Mouse (Mus musculus) neural tube, embryonic 12.5 days (tissue): ENCODE results near the gene P4ha3. TPM values are rescaled to one million over a fixed set of nuclear protein-coding genes. Genes with fewer than 3 reads are reported as not detected.

Experiments used
- ATAC-seq: fragments of 200-750 bp; cut with Nextera tagmentation; 2 replicates; pipeline ENCODE4 v1.8.0; 2017; ENCODE audit warnings: low read depth, mild to moderate bottlenecking, moderate TSS enrichment, moderate library complexity; ENCODE audit not compliant: low FRiP score
- H3K27ac ChIP-seq: fragments of 300-500 bp; sonication (generic); 2 replicates; pipeline ENCODE4 v1.5.1; 2016
- H3K27me3 ChIP-seq: fragments of 300-500 bp; sonication (generic); replicated peaks from 2 replicates; pipeline ENCODE4 v1.6.1; 2016; ENCODE audit warnings: mild to moderate bottlenecking
- H3K36me3 ChIP-seq: fragments of 300-500 bp; sonication (generic); 2 replicates; pipeline ENCODE4 v1.6.1; 2016; ENCODE audit warnings: mild to moderate bottlenecking
- H3K4me1 ChIP-seq: fragments of 300-500 bp; sonication (generic); 2 replicates; pipeline ENCODE4 v1.6.1; 2016
- H3K4me2 ChIP-seq: fragments of 300-500 bp; sonication (generic); replicated peaks from 2 replicates; pipeline ENCODE4 v1.6.1; 2016; ENCODE audit warnings: mild to moderate bottlenecking
- H3K4me3 ChIP-seq: fragments of 300-500 bp; sonication (generic); 2 replicates; pipeline ENCODE4 v1.5.1; 2016
- H3K9ac ChIP-seq: fragments of 300-500 bp; sonication (generic); 2 replicates; pipeline ENCODE4 v1.6.1; 2016; ENCODE audit warnings: mild to moderate bottlenecking
- H3K9me3 ChIP-seq: fragments of 300-500 bp; sonication (generic); 2 replicates; pipeline ENCODE4 v1.6.1; 2016; ENCODE audit warnings: mild to moderate bottlenecking
- WGBS: fragments of 180-500 bp; shearing (Covaris S2); methylation state at CpG from one replicate; pipeline ENCODE4 v1.1.7; 2016; 5-methylcytosine and 5-hydroxymethylcytosine counted together
- polyA plus RNA-seq: library from polyadenylated mRNA; unstranded; fragments of >200 nt; fragmentation: Nextera tagmentation; extraction: Ambion mirVana; gene quantifications from 2 replicates; pipeline ENCODE4 v1.2.1, GENCODE M21; 2016

P4ha3 gene
- polyA plus RNA-seq, 1 experiment from 2014 or later: 5.9 TPM

DNA sequence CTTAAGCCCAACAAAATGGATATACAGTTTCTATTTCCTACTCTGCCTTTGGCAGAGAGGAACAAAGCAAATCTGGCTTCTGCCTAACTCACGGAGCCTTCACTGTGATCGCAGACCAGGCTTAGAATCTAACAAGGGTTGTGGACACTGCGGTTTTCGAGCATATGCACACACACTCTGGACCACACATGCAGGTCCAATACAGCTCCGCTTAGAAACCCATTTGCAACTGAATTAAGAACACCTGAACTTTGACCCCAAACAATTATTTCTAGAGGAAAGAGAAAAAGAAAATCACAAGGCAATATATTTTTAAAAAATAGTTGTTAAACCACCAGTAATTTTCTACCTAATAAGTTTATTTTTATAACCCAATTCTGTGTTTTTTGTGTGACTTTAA is 71.0 kb downstream of the P4ha3 start:
- no peak for ATAC-seq
- no peak overlapping the region for H3K9ac ChIP-seq
- H3K4me3 ChIP-seq: no peak overlapping the region
- no peaks in the 10 kb centered on the region for H3K9me3 ChIP-seq
- H3K36me3 ChIP-seq: peaks cover 9% of the 10 kb centered on the region
- no peak overlapping the region for H3K27ac ChIP-seq
- no peaks in the 10 kb centered on the region for H3K4me1 ChIP-seq
- no peak overlapping the region for H3K4me2 ChIP-seq
- WGBS: 81% methylated on average over 5 of the region's 5 CpGs
- H3K27me3 ChIP-seq: no peaks in the 10 kb centered on the region

DNA sequence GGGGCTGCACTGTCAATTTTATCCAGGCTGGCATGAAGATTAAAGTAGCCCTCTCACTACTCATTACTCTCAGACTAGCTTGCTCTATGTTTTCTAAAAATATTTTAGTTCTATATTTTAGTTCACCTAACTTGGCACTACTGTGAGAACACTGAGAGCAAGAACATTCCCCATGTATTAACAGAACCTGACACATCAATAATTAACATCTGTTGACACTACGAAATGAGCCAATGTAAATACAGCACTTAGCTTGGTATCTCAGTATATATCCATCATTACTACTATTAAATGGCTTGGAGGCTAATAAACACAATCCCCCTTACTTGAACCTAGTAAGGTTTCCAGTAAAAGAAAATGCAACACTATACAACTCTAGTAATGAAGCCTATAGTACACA is 71.4 kb downstream of the P4ha3 start:
- H3K9ac ChIP-seq: no peak overlapping the region
- no peak overlapping the region for H3K4me3 ChIP-seq
- H3K27ac ChIP-seq: no peak overlapping the region
- H3K36me3 ChIP-seq: peaks cover 8% of the 10 kb centered on the region
- 95% methylated on average over 1 of the region's 1 CpGs for WGBS
- H3K4me2 ChIP-seq: no peak overlapping the region
- H3K27me3 ChIP-seq: no peaks in the 10 kb centered on the region
- H3K4me1 ChIP-seq: no peaks in the 10 kb centered on the region
- H3K9me3 ChIP-seq: no peaks in the 10 kb centered on the region
- no peak for ATAC-seq

DNA sequence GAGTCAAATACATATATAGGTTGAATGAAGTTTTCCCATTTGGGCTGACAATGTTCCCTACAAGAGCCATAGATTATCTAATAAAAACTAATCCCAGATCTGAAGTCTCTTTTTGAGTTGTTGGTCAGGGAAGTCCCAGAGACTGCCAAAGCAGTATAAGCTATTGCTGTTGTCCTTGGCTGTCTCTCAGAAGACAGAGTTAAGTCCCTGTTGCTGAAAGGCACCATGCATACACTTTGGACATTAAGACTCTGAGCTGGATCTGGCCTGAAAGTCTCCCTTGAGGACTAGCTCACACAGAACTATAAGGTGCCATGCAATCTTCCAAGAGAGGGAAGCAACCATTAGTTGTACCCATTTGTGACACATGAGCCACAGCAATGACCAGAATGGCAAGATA is 72.5 kb downstream of the P4ha3 start:
- Histone ChIP-seq H3K27ac (no peak overlapping the region), H3K27me3 (no peaks in the 10 kb centered on the region), H3K4me1 (no peaks in the 10 kb centered on the region), H3K9me3 (no peaks in the 10 kb centered on the region), H3K4me2 (no peak overlapping the region), H3K36me3 (peaks cover 6% of the 10 kb centered on the region), H3K9ac (no peak overlapping the region), H3K4me3 (no peak overlapping the region)
- no peak for ATAC-seq

DNA sequence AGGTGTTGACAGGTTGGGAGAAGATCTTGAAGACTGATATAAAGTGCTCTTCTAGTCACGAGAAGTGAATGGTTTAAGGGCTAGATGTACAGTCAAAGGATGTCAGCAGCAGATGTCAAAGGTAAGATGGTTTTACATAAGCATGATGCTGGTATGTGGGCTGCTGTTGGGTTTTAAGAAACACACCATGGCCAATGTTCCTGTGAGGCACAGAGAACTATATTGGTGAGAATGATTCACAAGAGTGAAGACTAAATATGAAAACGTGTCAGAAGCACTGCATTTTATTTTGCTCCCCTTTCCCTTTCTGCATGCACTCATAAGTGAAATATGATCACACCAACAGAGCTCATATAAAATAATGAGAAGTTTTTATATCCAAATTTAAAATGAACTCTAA is 77.8 kb downstream of the P4ha3 start:
- Histone ChIP-seq H3K27ac (no peak overlapping the region), H3K4me2 (no peak overlapping the region), H3K9me3 (no peaks in the 10 kb centered on the region), H3K4me1 (0 out of 2 replicates have a peak, but pooled peaks cover 3% of the 10 kb centered on the region), H3K27me3 (no peaks in the 10 kb centered on the region), H3K9ac (no peak overlapping the region), H3K36me3 (no peaks in the 10 kb centered on the region), H3K4me3 (no peak overlapping the region)
- ATAC-seq: no peak
- WGBS: 87% methylated on average over 2 of the region's 2 CpGs

DNA sequence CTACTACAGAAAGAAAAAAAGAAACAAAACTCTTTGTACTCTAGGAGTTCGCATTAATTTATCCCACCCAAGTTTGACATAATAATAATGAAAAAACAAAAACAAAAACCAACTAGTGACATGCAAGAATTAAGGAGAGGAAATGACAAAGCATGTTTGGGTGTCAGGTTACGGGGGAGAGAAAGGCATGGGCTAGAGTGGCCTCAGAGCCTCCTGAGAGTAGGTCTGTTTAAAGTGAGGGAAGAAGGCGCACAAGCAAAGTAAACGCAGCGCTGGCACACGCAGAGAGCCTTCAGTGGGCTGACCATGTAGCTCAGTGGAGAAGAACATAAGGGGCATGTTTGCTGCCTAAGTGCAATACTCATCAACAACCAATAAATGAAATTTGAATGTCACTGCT is 79.6 kb downstream of the P4ha3 start:
- H3K27me3 ChIP-seq: no peaks in the 10 kb centered on the region
- peaks cover 11% of the 10 kb centered on the region for H3K4me1 ChIP-seq
- WGBS: 59% methylated on average over 6 of the region's 6 CpGs
- H3K36me3 ChIP-seq: no peaks in the 10 kb centered on the region
- no peak overlapping the region for H3K27ac ChIP-seq
- H3K9me3 ChIP-seq: no peaks in the 10 kb centered on the region
- no peak overlapping the region for H3K9ac ChIP-seq
- no peak for ATAC-seq
- no peak overlapping the region for H3K4me3 ChIP-seq
- no peak overlapping the region for H3K4me2 ChIP-seq

Other genes starting within 250 kb of the P4ha3 start
- gene Pold3, start 164.0 kb upstream of the P4ha3 start, polyA plus RNA-seq: 58.8 and 60.5 TPM in 2 replicates
- gene Lipt2, start 126.2 kb upstream of the P4ha3 start, polyA plus RNA-seq: 15.4 and 16.2 TPM in 2 replicates
- gene Kcne3, start 109.0 kb upstream of the P4ha3 start, polyA plus RNA-seq: 1.4 and 1.6 TPM in 2 replicates
- 11.4 and 12.0 TPM in 2 replicates for gene Pgm2l1, start 58.1 kb upstream of the P4ha3 start, polyA plus RNA-seq
- 28.9 and 30.0 TPM in 2 replicates for gene C2cd3, start 86.7 kb downstream of the P4ha3 start, polyA plus RNA-seq
- gene Ppme1, start 86.8 kb downstream of the P4ha3 start, polyA plus RNA-seq: 127 and 129 TPM in 2 replicates
- not detected in 2 replicates for gene Ucp3, start 187.5 kb downstream of the P4ha3 start, polyA plus RNA-seq
- gene Ucp2, start 207.8 kb downstream of the P4ha3 start, polyA plus RNA-seq: 110 and 111 TPM in 2 replicates
- 0.56 and 0.78 TPM in 2 replicates for gene Dnajb13, start 229.4 kb downstream of the P4ha3 start, polyA plus RNA-seq